Mouse (Mus musculus) heart, embryonic 10.5 days (tissue): ENCODE measurements around the gene Elmo3. TPM values are rescaled to one million over a fixed set of nuclear protein-coding genes. Genes with fewer than 3 reads are reported as not detected.

Experiments
- DNase-seq: peaks from one replicate; pipeline ENCODE4 v3.0.0-alpha.2; 2017; ENCODE audit warnings: low spot score
- H3K27ac ChIP-seq: fragments of 300-500 bp; sonication (generic); 2 replicates; pipeline ENCODE4 v1.5.1; 2016; ENCODE audit warnings: mild to moderate bottlenecking
- H3K27me3 ChIP-seq: fragments of 300-500 bp; sonication (generic); 2 replicates; pipeline ENCODE4 v1.6.1; 2016; ENCODE audit warnings: mild to moderate bottlenecking; ENCODE audit not compliant: poor library complexity, insufficient read depth, severe bottlenecking
- H3K36me3 ChIP-seq: fragments of 300-500 bp; sonication (generic); 2 replicates; pipeline ENCODE4 v1.6.1; 2016; ENCODE audit warnings: mild to moderate bottlenecking, moderate library complexity
- H3K4me1 ChIP-seq: fragments of 300-500 bp; sonication (generic); 2 replicates; pipeline ENCODE4 v1.6.1; 2016; ENCODE audit warnings: mild to moderate bottlenecking
- H3K4me3 ChIP-seq: fragments of 300-500 bp; sonication (generic); 2 replicates; pipeline ENCODE4 v1.5.1; 2016; ENCODE audit warnings: mild to moderate bottlenecking, moderate library complexity
- H3K9me3 ChIP-seq: fragments of 300-500 bp; sonication (generic); 2 replicates; pipeline ENCODE4 v1.6.1; 2016; ENCODE audit warnings: mild to moderate bottlenecking, moderate library complexity
- WGBS: fragments of 180-500 bp; shearing (Covaris S2); methylation state at CpG from one replicate; pipeline ENCODE4 v1.1.7; 2016; 5-methylcytosine and 5-hydroxymethylcytosine counted together
- polyA plus RNA-seq: library from polyadenylated mRNA; unstranded; fragments of >200 nt; fragmentation: Nextera tagmentation; extraction: Ambion mirVana; gene quantifications from 2 replicates; pipeline ENCODE4 v1.2.1, GENCODE M21; 2016

Elmo3 gene
- polyA plus RNA-seq, 1 experiment from 2014 or later, result 3.9 TPM

DNA sequence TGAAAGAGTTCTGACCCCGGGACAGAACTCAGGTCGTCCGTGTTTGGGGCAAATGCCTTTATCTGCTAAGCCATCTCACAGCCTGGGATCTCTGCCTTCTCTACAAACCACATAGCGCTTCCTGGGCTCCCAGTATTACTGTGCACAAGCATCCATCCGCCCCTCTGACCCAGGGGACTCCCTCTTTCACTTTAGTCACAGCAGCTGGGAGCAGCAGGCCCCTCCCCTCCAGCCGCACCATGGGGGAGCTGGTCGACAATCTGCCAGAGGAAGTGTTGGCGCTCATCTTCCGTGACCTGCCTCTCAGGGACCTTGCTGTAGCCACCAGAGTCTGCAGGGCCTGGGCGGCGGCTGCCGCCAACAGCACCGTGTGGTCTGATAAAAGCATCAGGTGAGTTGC is 38.6 kb upstream of the Elmo3 start:
- no peaks in the 10 kb centered on the region; the same call in 1 of the 2 replicates for H3K9me3 ChIP-seq
- peaks cover 48% of the 10 kb centered on the region for H3K4me1 ChIP-seq
- no peak overlapping the region for H3K27ac ChIP-seq
- no peaks in the 10 kb centered on the region for H3K36me3 ChIP-seq
- H3K4me3 ChIP-seq, result no peak overlapping the region
- 13% methylated on average over 13 of the region's 13 CpGs for WGBS
- H3K27me3 ChIP-seq, result peaks cover 99% of the 10 kb centered on the region
- no peak for DNase-seq

DNA sequence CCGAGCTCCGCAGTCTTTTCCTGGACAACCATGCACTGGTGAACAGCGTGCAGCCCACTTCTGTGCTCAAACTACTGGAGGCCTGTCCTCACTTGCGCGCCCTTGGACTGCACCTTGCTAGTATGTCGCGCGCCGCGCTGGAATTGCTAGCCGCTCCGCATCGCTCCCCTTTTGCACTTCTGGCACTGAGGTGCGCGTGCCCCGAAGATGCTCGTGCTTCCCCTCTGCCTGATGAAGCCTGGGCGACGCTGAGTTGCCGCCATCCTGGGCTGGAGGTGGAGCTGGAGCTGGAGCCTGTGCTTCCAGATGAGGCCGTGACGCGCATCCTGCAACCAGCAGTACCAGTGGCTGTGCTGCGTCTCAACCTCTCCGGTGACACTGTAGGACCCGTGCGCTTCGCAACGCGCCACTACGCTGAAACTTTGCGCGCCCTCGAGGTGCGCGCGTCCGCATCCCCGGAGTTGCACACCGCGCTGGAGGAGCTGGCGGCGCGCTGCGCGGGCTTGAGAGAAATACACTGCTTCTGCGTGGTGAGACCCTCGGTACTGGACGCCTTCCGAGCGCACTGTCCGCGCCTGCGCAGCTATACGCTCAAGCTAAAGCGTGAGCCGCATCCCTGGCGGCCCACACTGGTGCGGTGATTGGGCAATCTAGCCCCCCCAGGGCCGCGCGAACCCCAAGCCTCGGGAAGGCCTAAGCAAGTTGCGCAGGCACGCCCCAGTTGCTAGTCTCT is 36.9 kb upstream of the Elmo3 start:
- under 1% methylated on average over 65 of the region's 65 CpGs for WGBS
- no peaks in the 10 kb centered on the region for H3K36me3 ChIP-seq
- peaks cover 51% of the 10 kb centered on the region for H3K4me1 ChIP-seq
- no peaks in the 10 kb centered on the region; the same call in 1 of the 2 replicates for H3K9me3 ChIP-seq
- H3K4me3 ChIP-seq, result peak overlapping the region; percentile 63
- no peak for DNase-seq
- peaks cover 99% of the 10 kb centered on the region for H3K27me3 ChIP-seq
- H3K27ac ChIP-seq, result peak overlapping the region; percentile 71

DNA sequence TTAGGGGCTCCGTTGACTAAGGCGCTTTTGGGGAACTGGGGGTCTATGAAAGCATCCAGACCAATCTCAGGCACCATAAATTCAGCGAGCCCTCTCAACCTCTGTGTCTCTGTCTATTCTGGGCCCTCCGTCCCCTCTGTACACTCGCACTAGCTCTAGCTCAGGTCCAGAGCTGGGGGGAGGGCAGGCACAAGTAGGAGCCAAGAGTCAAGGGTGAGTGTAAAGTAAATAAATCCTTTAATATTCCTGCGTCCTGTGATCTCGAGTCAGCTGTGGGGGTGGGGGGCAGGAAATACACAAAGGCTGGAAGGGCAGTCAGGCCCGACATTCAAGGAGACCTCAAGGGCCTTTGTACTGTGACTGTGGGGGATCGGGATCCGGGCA is 36.3 kb upstream of the Elmo3 start:
- peak overlapping the region; percentile 71 for H3K27ac ChIP-seq
- peaks cover 99% of the 10 kb centered on the region for H3K27me3 ChIP-seq
- no peaks in the 10 kb centered on the region; the same call in 1 of the 2 replicates for H3K9me3 ChIP-seq
- peaks cover 48% of the 10 kb centered on the region for H3K4me1 ChIP-seq
- under 1% methylated on average over 10 of the region's 10 CpGs for WGBS
- no peaks in the 10 kb centered on the region for H3K36me3 ChIP-seq
- DNase-seq, result no peak
- H3K4me3 ChIP-seq, result peak overlapping the region; percentile 63

DNA sequence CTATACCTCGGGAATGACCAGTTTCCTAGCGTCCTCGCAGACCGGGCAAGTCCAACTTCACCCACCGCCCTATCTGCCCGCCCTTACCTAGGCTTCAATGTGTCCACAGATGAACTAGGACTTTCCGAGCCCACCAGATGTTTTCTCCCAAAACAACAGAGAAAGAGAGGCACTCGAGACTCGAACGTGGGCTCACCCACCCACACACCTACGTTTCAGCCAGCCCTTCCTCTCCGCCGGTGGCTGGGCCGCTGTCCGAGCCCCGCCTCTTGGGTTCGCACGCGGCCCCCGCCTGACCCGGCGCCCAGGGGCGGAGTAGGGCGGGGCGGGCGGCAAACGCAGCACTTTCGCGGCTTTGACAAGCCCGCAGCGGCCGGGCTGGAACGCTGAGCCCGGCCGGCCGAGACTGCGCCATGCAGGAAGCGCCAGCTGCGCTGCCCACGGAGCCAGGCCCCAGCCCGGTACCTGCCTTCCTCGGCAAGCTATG is 35.9 kb upstream of the Elmo3 start, which contains the start of gene Hsf4:
Gene Hsf4 (plus strand): TSS at position 341 of the 487 bp plus-strand sequence.
- no peak for DNase-seq
- Histone ChIP-seq H3K4me1 (peaks cover 47% of the 10 kb centered on the region), H3K27ac (peak within 1 kb of the TSS; percentile 71)

DNA sequence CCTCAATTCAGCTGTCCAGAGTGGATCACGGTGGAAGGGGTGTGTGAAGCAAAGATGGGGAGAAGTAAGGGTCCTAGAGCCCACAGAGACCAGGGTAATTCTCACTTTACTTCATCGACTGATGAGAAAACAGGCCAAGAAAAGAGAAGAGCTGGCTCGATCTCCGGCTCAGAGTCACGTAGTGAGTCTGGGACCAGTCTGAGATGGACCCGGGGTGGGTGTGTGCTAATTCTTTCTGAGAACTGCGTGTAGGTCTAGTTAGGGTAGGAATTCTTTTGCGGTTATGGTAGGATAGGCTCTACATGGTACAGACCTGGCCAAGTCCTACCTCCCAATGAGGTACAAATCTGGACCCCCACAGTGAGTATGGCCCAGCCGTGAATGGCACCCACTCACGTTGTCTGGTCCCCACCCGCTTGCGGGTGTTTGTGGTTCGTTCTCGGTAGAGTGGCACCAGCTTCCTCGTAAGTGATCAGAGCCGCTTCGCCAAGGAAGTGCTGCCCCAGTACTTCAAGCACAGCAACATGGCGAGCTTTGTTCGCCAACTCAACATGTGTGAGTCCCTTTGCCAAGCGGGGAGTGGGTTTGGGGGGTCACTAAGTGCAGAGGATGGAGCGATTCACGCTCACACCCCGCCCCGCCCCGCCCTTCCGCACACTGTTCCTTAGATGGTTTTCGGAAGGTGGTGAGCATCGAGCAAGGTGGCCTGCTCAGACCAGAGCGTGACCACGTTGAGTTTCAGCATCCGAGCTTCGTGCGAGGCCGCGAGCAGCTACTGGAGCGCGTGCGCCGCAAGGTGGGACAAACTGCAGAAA is 35.1 kb upstream of the Elmo3 start:
- peaks cover 42% of the 10 kb centered on the region for H3K4me1 ChIP-seq
- H3K4me3 ChIP-seq, result peak overlapping the region; percentile 63
- H3K9me3 ChIP-seq, result no peaks in the 10 kb centered on the region; the same call in 1 of the 2 replicates
- no peaks in the 10 kb centered on the region for H3K36me3 ChIP-seq
- DNase-seq, result no peak
- 3% methylated on average over 39 of the region's 39 CpGs for WGBS
- H3K27ac ChIP-seq, result no peak overlapping the region
- H3K27me3 ChIP-seq, result peaks cover 100% of the 10 kb centered on the region

More for the DNA sequence above, 35.9 kb upstream of the Elmo3 start, which contains the start of gene Hsf4:
- no peaks in the 10 kb centered on the region for H3K36me3 ChIP-seq
- peaks cover 99% of the 10 kb centered on the region for H3K27me3 ChIP-seq
- no peaks in the 10 kb centered on the region; the same call in 1 of the 2 replicates for H3K9me3 ChIP-seq
- WGBS, result under 1% methylated on average over 42 of the region's 42 CpGs
- H3K4me3 ChIP-seq, result peak within 1 kb of the TSS; percentile 63

DNA sequence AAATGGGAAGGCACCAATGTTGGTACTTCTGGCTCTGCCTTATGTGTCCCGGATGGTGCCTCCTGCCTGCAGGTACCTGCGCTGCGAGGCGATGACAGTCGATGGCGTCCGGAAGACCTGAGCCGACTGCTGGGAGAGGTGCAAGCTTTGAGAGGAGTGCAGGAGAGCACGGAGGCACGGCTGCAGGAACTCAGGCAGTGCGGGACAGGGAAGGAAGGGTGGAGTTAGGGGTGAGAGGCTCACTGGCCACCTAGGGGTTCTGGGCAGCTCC is 34.5 kb upstream of the Elmo3 start:
- Histone ChIP-seq H3K4me1 (peaks cover 47% of the 10 kb centered on the region), H3K36me3 (no peaks in the 10 kb centered on the region), H3K4me3 (peak overlapping the region; percentile 22), H3K9me3 (no peaks in the 10 kb centered on the region; the same call in 1 of the 2 replicates), H3K27ac (no peak overlapping the region), H3K27me3 (peaks cover 100% of the 10 kb centered on the region)
- no peak for DNase-seq
- WGBS, result 3% methylated on average over 11 of the region's 11 CpGs

DNA sequence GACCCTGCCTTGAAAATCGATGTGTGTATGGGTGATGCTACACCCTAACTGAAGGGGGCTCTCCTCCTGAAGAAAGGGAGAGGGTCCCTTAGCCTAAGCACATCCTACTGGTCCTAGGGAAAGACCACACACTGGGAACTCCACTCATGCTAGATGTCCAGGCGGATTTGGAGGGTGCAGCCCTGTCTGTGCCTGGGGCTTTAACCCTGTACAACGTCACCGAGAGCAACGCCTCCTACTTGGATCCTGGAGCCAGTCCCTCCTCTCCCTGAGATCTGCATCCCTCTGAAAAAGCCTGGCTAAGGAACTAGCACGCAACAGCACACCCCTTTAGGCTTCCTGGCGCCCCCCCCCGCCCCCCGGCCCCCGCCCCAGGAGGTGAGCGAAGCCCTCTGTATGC is 30.0 kb upstream of the Elmo3 start:
- no peak for DNase-seq
- 14% methylated on average over 11 of the region's 11 CpGs for WGBS
- Histone ChIP-seq H3K36me3 (0 out of 2 replicates have a peak, but pooled peaks cover 4% of the 10 kb centered on the region), H3K9me3 (no peaks in the 10 kb centered on the region), H3K4me1 (peaks cover 36% of the 10 kb centered on the region), H3K27ac (no peak overlapping the region), H3K4me3 (peak overlapping the region; percentile 64; the same call in 1 of the 2 replicates), H3K27me3 (peaks cover 100% of the 10 kb centered on the region)

DNA sequence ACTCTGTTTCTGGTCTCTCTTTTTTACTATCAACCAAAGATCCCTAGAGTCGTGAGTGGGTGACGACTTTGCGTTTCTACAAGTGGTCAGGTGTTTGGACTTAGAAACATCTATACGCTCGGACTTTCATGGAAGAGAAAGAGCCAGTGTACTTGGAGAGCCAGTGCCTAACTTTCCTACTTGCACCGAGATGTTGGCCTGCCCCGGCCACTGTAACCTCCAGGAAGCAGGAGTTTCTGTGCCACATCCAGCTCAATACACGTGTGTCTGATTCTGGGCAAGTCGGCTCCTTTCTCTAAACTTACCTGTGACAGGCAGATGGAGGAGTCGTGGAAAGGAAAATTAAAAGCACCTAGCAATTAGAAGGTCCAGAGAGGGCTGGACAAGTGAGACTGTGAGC is 29.6 kb upstream of the Elmo3 start, which contains the start of gene Nol3:
Gene Nol3 (plus strand): TSS at position 301 of the 400 bp plus-strand sequence.
- 12% methylated on average over 10 of the region's 10 CpGs for WGBS
- H3K27me3 ChIP-seq, result peaks cover 100% of the 10 kb centered on the region

DNA sequence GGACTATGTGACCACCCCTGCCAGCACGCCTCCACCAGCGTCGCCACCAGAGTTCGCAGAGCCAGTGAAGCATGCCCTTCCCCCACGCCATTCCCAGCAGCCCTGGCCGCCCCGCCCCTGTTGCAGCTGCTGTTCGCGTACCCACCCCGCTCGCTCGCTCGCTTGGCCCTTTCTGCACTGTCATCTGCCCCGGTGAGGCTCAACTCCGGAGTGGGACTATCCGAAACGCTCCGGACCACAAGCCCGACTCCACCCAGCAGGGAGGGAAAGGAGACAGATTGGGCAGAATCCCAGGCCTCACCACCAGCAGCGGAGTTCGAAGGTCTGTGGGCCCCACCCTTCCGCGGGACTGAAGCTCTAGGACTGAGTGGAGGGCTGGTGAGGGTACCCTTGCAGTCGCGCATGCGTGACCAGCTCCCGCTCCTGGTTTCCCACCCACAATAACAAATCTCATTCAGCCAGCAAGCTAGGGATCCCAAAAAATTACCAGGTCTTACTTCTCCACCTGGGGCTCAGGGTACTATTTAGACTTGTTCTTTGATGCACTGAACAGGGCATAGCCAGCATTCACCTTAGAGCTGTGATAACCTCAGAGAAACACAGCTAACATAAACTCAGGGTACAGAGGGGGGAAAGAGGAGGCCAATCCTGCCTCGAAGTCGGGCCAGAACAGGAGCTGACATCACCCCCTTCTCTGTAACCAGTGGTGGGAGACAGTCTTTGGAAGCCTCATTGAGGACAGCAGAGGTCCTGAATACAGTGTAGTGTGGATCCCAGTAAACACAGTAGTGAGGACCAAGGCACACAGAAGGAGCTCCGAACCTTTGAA is 28.9 kb upstream of the Elmo3 start:
- Histone ChIP-seq H3K4me3 (peak overlapping the region; percentile 64), H3K9me3 (no peaks in the 10 kb centered on the region), H3K4me1 (peaks cover 30% of the 10 kb centered on the region), H3K27ac (no peak overlapping the region), H3K36me3 (peaks cover 5% of the 10 kb centered on the region; the same call in 1 of the 2 replicates), H3K27me3 (peaks cover 100% of the 10 kb centered on the region)
- 4% methylated on average over 30 of the region's 30 CpGs for WGBS
- no peak for DNase-seq

More for the DNA sequence above, 29.6 kb upstream of the Elmo3 start, which contains the start of gene Nol3:
- DNase-seq, result no peak
- H3K27ac ChIP-seq, result no peak within 1 kb of the TSS
- peak within 1 kb of the TSS; percentile 64 for H3K4me3 ChIP-seq
- peaks cover 32% of the 10 kb centered on the region for H3K4me1 ChIP-seq
- H3K9me3 ChIP-seq, result no peaks in the 10 kb centered on the region
- H3K36me3 ChIP-seq, result 0 out of 2 replicates have a peak, but pooled peaks cover 4% of the 10 kb centered on the region

DNA sequence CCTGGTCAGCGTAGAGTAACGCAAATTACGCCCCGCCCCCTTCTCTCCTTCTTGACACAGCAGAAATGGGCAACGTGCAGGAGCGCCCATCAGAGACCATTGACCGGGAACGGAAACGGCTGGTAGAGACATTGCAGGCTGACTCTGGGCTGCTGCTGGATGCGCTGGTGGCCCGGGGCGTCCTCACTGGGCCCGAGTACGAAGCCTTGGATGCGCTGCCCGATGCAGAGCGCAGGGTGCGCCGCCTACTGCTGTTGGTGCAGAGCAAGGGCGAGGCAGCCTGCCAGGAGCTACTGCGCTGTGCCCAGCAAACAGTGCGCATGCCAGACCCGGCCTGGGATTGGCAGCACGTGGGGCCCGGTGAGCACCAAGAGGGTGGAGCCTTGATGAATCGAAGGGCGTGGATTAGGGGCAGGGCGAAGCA is 26.5 kb upstream of the Elmo3 start:
- WGBS, result 3% methylated on average over 28 of the region's 28 CpGs
- Histone ChIP-seq H3K27ac (no peak overlapping the region), H3K4me1 (peaks cover 33% of the 10 kb centered on the region), H3K27me3 (peaks cover 100% of the 10 kb centered on the region), H3K9me3 (no peaks in the 10 kb centered on the region), H3K36me3 (peaks cover 7% of the 10 kb centered on the region; the same call in 1 of the 2 replicates), H3K4me3 (peak overlapping the region; percentile 49)
- no peak for DNase-seq

DNA sequence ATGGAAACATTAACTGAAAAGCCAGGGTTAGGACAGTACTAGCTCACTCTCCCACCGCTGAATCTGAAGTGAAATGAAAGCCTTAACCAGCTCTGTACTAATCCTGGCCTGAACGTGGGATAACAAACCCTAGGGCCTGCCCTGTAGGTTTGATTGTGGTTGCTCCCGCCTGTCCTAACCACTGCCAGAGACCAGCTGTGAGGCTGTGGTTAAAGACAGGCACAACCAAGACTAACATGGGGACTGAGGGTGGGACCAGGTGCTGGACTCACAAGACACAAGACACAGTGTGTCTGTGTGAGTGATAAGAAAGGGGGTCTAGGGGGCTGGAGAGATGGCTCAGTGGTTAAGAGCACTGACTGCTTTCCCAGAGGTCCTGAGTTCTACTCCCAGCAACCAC is 24.8 kb upstream of the Elmo3 start:
- peaks cover 98% of the 10 kb centered on the region for H3K27me3 ChIP-seq
- H3K4me3 ChIP-seq, result no peak overlapping the region
- peaks cover 18% of the 10 kb centered on the region; the same call in 1 of the 2 replicates for H3K36me3 ChIP-seq
- 74% methylated on average over 3 of the region's 3 CpGs for WGBS
- no peak overlapping the region for H3K27ac ChIP-seq
- peaks cover 29% of the 10 kb centered on the region for H3K4me1 ChIP-seq
- no peak for DNase-seq
- H3K9me3 ChIP-seq, result no peaks in the 10 kb centered on the region

DNA sequence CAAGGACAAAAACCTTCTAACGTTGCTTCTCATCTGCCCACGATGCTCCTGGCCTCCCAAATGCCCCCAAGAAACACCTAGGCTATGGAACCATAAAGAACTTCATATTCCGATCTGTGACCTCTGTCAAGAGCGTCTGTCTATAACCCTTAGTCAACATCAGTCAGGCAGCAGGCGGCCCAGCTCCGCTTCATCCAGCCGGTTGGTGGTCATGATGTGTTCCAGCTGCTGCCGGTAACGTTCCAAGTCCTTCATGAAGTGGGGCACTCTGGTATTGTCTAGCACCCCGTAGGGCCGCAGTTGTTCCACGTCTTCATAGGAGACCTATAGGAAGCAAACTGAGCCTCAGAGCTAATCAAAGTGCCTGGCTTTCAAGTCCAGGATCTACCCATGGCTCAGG is 23.6 kb upstream of the Elmo3 start:
- DNase-seq, result no peak
- peaks cover 18% of the 10 kb centered on the region; the same call in 1 of the 2 replicates for H3K36me3 ChIP-seq
- H3K27ac ChIP-seq, result no peak overlapping the region
- H3K27me3 ChIP-seq, result peaks cover 97% of the 10 kb centered on the region
- no peaks in the 10 kb centered on the region for H3K9me3 ChIP-seq
- H3K4me3 ChIP-seq, result no peak overlapping the region
- peaks cover 16% of the 10 kb centered on the region for H3K4me1 ChIP-seq
- WGBS, result 88% methylated on average over 12 of the region's 12 CpGs
